Mouse (Mus musculus) limb, embryonic 11.5 days (tissue): ENCODE measurements at regions not wholly inside any gene's neighbourhood (a gene's known extent, or its start where the extent isn't known, plus 50 kb on each side); places are given as distances from the start of the nearest gene placed in this dataset.
A peak's percentile ranks its signal among the peaks of the same experiment; 100 is the strongest.

ENCODE experiments used
- ATAC-seq: fragments of 200-750 bp; cut with Nextera tagmentation; 2 replicates; pipeline ENCODE4 v1.8.0; 2017; ENCODE audit warnings: low read depth; ENCODE audit not compliant: insufficient number of reproducible peaks, low FRiP score, low TSS enrichment
- DNase-seq: peaks from one replicate; pipeline ENCODE4 v3.0.0-alpha.2; 2015; ENCODE audit warnings: low spot score
- H3K27ac ChIP-seq: fragments of 300-500 bp; sonication (generic); replicated peaks from 2 replicates; pipeline ENCODE4 v1.5.1; 2014; ENCODE audit warnings: low read depth, mild to moderate bottlenecking, low read length
- H3K27me3 ChIP-seq: fragments of 300-500 bp; sonication (generic); 2 replicates; pipeline ENCODE4 v1.6.1; 2014; ENCODE audit warnings: mild to moderate bottlenecking, low read length, mixed read lengths; ENCODE audit not compliant: control insufficient read depth, insufficient read depth
- H3K36me3 ChIP-seq: fragments of 300-500 bp; sonication (generic); 2 replicates; pipeline ENCODE4 v1.6.1; 2014; ENCODE audit warnings: mild to moderate bottlenecking, low read length, moderate library complexity, mixed read lengths; ENCODE audit not compliant: control insufficient read depth, insufficient read depth
- H3K4me1 ChIP-seq: fragments of 300-500 bp; sonication (generic); 2 replicates; pipeline ENCODE4 v1.6.1; 2014; ENCODE audit warnings: low read length, mixed read lengths; ENCODE audit not compliant: control insufficient read depth, insufficient read depth
- H3K4me2 ChIP-seq: fragments of 300-500 bp; sonication (generic); 2 replicates; pipeline ENCODE4 v1.6.1; 2014; ENCODE audit warnings: low read depth, mild to moderate bottlenecking, moderate library complexity; ENCODE audit not compliant: severe bottlenecking
- H3K4me3 ChIP-seq: fragments of 300-500 bp; sonication (generic); 2 replicates; pipeline ENCODE4 v1.5.1; 2014; ENCODE audit warnings: low read depth, low read length
- H3K9ac ChIP-seq: fragments of 300-500 bp; sonication (generic); 2 replicates; pipeline ENCODE4 v1.6.1; 2014; ENCODE audit warnings: mild to moderate bottlenecking, low read length
- H3K9me3 ChIP-seq: fragments of 300-500 bp; sonication (generic); 2 replicates; pipeline ENCODE4 v1.6.1; 2016; ENCODE audit warnings: low read length; ENCODE audit not compliant: control insufficient read depth
- WGBS: fragments of 180-500 bp; shearing (Covaris S2); extraction: QIAGEN DNeasy Blood & Tissue Kit; methylation state at CpG from one replicate; pipeline ENCODE4 v1.1.7; 2014; 5-methylcytosine and 5-hydroxymethylcytosine counted together

DNA sequence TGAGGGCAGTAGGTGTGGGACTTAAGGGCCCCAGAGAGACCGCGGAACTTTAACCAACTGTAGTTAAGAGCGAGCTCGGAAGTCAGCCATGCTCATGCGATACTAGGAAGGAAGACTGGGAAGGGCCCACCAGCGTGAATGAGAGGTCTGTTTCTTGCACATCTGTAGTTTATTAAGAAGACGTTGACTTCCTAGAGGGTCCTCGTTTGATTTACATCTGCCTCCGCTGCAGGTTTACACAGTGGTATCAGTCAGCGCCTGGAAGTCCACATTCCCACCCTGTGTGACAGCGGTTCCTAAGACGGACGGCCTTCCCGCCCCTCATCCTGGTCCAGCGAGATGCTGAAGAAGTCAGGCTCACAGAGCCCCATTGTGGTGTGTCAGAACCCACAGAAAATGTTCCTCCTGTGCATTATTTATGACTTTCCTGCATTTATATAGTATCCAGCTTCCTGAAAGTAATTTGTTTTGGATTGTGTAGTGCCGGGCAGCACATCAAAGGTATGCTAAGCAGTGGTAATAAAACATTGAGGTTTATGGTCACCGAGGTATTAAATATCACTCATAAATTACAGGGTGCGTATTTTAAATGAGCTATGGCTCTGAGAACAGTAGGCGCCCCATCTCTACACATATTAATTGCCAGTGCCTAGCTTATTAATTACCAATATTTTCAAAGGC is 136.9 kb upstream of the Rpl34 start:
- Histone ChIP-seq H3K9ac (no peak overlapping the region), H3K36me3 (no peaks in the 10 kb centered on the region), H3K27me3 (no peaks in the 10 kb centered on the region), H3K27ac (no peak overlapping the region; the same call in 1 of the 2 replicates), H3K4me1 (peaks cover 2% of the 10 kb centered on the region; the same call in 1 of the 2 replicates), H3K9me3 (no peaks in the 10 kb centered on the region), H3K4me2 (peak overlapping the region; percentile 26; the same call in 1 of the 2 replicates), H3K4me3 (no peak overlapping the region)
- ATAC-seq (peak; percentile 76), DNase-seq (peak; percentile 78)
- WGBS = 9% methylated on average over 19 of the region's 19 CpGs

DNA sequence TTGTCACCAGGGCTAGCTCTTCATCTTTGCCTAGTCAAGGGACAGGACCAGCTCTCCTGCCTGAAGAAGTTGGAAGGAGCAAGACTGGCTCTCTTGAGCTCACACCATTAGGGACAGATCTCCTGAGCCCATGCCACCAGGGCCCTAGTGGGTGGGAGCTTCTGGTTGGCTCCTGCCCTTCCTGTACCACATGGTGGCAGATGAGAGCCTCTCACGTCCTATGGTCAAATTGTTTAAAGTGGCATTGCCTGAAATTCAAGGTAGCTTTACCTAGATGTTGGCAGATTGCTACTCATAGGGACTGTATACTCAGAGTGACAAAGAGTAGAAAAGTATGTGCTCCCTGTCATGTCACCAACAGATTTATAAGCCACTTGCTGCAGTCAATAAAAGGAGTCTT is 134.6 kb upstream of the Rpl34 start:
- H3K9ac ChIP-seq = no peak overlapping the region
- H3K4me1 ChIP-seq = peaks cover 2% of the 10 kb centered on the region; the same call in 1 of the 2 replicates
- DNase-seq (no peak), ATAC-seq (no peak)
- no peaks in the 10 kb centered on the region for H3K27me3 ChIP-seq
- WGBS = 81% methylated on average over 1 of the region's 1 CpGs
- H3K27ac ChIP-seq = no peak overlapping the region
- no peaks in the 10 kb centered on the region for H3K36me3 ChIP-seq
- H3K9me3 ChIP-seq = no peaks in the 10 kb centered on the region
- no peak overlapping the region for H3K4me3 ChIP-seq
- H3K4me2 ChIP-seq = no peak overlapping the region

DNA sequence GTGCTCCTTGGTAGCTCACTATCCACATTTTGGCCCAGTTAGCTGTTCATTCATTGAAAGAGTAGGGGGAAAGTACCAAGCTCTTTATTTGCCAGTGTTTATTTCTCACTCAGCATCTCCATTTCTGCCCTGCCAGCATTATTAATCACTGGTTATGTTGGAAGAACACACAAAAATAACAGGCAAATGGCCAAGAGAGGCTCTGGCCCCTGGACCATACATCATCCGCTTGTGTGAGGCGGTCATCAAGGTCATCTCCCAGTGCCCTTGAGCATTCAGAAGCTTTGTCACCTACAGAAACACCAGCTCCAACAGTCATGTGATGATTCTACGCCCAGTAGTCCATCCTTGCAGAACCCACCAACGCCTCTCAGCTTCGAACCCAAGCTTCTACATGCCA is 133.2 kb upstream of the Rpl34 start:
- no peak overlapping the region for H3K27ac ChIP-seq
- WGBS = 99% methylated on average over 5 of the region's 5 CpGs
- no peaks in the 10 kb centered on the region for H3K9me3 ChIP-seq
- H3K4me3 ChIP-seq = no peak overlapping the region
- ATAC-seq (no peak), DNase-seq (no peak)
- no peaks in the 10 kb centered on the region for H3K27me3 ChIP-seq
- H3K4me2 ChIP-seq = no peak overlapping the region
- peaks cover 5% of the 10 kb centered on the region; the same call in 1 of the 2 replicates for H3K4me1 ChIP-seq
- no peaks in the 10 kb centered on the region for H3K36me3 ChIP-seq
- H3K9ac ChIP-seq = no peak overlapping the region

DNA sequence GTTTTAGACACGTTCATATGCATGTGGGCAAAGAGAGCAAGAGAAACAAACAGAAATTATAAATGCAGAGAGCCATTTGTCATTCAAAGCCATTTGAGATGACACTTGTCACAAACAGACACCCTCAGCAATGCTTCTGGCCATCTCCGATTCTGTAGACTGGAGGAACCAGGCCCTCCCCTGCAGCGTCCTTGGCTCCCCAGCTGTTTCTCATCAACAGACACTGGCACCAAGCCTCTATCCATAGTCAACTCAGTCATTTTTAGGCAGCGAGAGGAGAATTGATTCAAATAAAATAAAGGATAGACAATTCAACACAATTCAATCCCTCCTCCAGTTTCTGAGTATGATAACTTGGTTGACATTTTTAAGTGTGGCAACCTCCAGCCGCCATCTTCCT is 130.1 kb upstream of the Rpl34 start:
- Histone ChIP-seq H3K27ac (no peak overlapping the region), H3K4me3 (no peak overlapping the region), H3K27me3 (no peaks in the 10 kb centered on the region), H3K9ac (no peak overlapping the region), H3K4me1 (peaks cover 8% of the 10 kb centered on the region; the same call in 1 of the 2 replicates), H3K36me3 (no peaks in the 10 kb centered on the region), H3K9me3 (no peaks in the 10 kb centered on the region), H3K4me2 (no peak overlapping the region)
- WGBS = 58% methylated on average over 5 of the region's 5 CpGs
- ATAC-seq (no peak), DNase-seq (no peak)

DNA sequence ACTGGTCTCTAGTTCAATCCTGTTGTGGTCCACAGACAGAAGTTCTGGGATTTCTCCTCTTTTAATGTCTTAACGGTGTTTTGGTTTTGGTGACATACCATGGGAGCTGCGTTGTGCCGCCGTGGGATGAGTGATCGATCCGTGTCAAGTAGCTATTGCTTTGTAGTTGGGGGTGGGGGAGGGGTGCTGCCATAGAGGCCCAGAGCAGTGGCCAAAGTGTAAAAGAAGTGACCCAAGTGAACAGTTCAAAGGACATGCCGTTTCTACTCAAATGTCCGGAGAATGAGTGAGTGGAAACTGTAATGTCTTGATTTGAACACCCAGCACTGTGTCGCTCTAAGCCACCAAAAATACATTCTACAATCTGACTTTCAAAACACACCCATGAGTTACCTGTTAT is 123.7 kb upstream of the Rpl34 start:
- H3K27ac ChIP-seq = no peak overlapping the region
- H3K4me2 ChIP-seq = no peak overlapping the region
- H3K36me3 ChIP-seq = no peaks in the 10 kb centered on the region
- DNase-seq = no peak
- no peaks in the 10 kb centered on the region for H3K9me3 ChIP-seq
- no peaks in the 10 kb centered on the region for H3K27me3 ChIP-seq
- ATAC-seq = no peak
- no peak overlapping the region for H3K4me3 ChIP-seq
- no peak overlapping the region for H3K9ac ChIP-seq
- 47% methylated on average over 9 of the region's 9 CpGs for WGBS
- H3K4me1 ChIP-seq = peaks cover 13% of the 10 kb centered on the region; the same call in 1 of the 2 replicates

DNA sequence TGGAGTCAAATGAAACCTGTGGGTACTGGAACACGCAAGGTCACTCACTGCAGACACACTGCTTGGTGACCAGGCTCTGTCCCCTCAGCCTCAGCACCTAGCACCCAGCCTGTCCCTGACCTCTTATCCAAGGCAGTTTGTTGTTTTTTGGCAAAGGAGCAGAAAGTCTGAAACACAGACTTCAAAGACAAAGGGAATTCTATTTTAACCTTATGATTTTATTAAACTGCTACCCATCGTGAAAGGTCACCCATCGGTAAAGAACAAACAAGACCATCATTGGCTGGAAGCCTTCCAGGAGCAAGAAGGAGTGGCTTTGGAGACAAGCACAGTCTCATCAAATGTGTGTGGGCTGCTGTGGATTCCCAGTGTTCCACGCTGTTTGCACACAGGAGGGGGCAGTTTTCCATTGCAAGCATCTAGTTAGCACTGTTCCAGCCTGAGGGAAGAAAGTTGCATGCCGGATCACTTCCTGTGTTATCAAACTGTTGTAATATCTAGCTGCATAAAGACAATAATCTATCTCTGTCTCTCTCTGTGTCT is 120.6 kb upstream of the Rpl34 start:
- Histone ChIP-seq H3K4me3 (no peak overlapping the region), H3K27me3 (no peaks in the 10 kb centered on the region), H3K9me3 (no peaks in the 10 kb centered on the region), H3K4me2 (no peak overlapping the region), H3K27ac (no peak overlapping the region), H3K4me1 (peaks cover 6% of the 10 kb centered on the region; the same call in 1 of the 2 replicates), H3K9ac (no peak overlapping the region), H3K36me3 (no peaks in the 10 kb centered on the region)
- ATAC-seq (no peak), DNase-seq (no peak)
- WGBS = 75% methylated on average over 5 of the region's 5 CpGs

DNA sequence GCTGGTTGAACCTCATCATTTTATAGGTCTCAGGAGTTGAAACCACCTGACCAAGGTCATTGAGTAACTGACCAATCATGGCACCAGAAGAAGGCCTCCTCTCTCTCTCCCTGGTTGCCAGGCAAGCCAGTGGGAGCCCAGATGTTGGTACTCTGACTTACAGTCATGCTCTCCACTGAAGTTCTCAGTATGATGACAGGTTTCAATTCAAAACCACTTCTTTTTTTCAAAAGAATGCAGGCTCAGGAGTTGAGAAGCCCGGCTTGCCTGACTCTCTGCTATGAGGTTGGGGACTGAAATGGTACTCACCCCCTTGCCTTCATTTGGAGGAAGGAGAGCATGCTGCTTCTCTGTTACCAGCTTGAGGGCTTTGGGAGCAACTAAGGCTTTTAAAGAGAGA is 111.6 kb upstream of the Rpl34 start:
- Histone ChIP-seq H3K4me3 (no peak overlapping the region), H3K27me3 (no peaks in the 10 kb centered on the region), H3K36me3 (no peaks in the 10 kb centered on the region), H3K4me1 (0 out of 2 replicates have a peak, but pooled peaks cover 3% of the 10 kb centered on the region), H3K4me2 (no peak overlapping the region), H3K9ac (no peak overlapping the region), H3K27ac (no peak overlapping the region), H3K9me3 (no peaks in the 10 kb centered on the region)
- no peak for DNase-seq
- WGBS = 74% methylated on average over 1 of the region's 1 CpGs
- no peak for ATAC-seq

DNA sequence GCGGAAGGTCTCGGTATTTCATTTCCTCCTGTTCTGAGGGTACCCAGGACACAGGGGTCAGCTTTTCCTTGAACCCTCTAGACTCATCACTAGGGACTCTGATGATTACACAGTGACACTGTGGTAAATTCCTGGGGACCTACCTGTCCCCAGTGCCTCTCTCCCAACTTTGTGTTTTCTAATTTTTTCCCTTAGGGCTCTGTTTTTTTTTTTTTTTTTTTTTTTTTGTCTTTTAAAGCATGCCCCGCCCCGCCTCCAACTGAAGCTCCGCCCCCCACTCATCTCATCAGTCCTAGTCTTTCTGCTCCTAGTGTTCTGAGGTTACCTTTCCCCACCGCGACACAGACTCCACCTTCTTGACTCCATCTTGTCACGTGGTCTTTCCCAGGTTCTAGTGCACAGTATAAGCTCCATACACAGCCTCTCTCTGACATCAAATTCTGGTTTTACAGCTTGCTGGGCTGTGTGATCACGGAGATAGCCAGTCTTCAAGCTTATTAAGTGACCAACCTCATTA is 109.8 kb upstream of the Rpl34 start:
- no peaks in the 10 kb centered on the region for H3K36me3 ChIP-seq
- H3K27ac ChIP-seq = no peak overlapping the region
- H3K4me2 ChIP-seq = no peak overlapping the region
- no peak overlapping the region for H3K9ac ChIP-seq
- H3K27me3 ChIP-seq = no peaks in the 10 kb centered on the region
- 85% methylated on average over 9 of the region's 9 CpGs for WGBS
- ATAC-seq (no peak), DNase-seq (no peak)
- no peak overlapping the region for H3K4me3 ChIP-seq
- H3K4me1 ChIP-seq = 0 out of 2 replicates have a peak, but pooled peaks cover 3% of the 10 kb centered on the region
- no peaks in the 10 kb centered on the region for H3K9me3 ChIP-seq
